Mouse (Mus musculus) left cerebral cortex, adult 2 months (tissue): ENCODE measurements around the gene Anxa6. TPM values are rescaled to one million over a fixed set of nuclear protein-coding genes. Genes with fewer than 3 reads are reported as not detected.

Experiments used
- DNase-seq, 2 experiments: peaks; one replicate each; pipeline ENCODE4 v3.0.0; 2021 to 2022; ENCODE audit warnings: low spot score in 2 of 2, mixed read lengths in 1 of 2; ENCODE audit errors: extremely low spot score in 1 of 2
- H3K27ac ChIP-seq: fragments of 200-600 bp; 2 replicates; pipeline ENCODE4 v1.8.1; 2022
- H3K4me3 ChIP-seq: fragments of 200-600 bp; 2 replicates; pipeline ENCODE4 v1.8.1; 2022
- CTCF ChIP-seq: fragments of 200-600 bp; IDR thresholded peaks from 2 replicates; pipeline ENCODE4 v1.8.1; 2022; ENCODE audit warnings: antibody characterized with exemption, mild to moderate bottlenecking, moderate library complexity
- intact Hi-C: fragments of 180-260 bp; cut with DNase I; formaldehyde crosslinking; loops from one replicate; pipeline ENCODE4 v1.15.1; 2025
- total RNA-seq, 2 experiments: library from RNA; stranded (reverse); gene quantifications; 2 replicates each; pipeline ENCODE4 v1.2.3; 2021

Anxa6 gene
- total RNA-seq, 2 experiments from 2014 or later = 85.5 to 86.7 TPM

GRCm38 (mm10) chr11:54985086-54985485, 48.2 kb downstream of the Anxa6 start:
- Histone ChIP-seq H3K27ac (no peak overlapping the region), H3K4me3 (no peak overlapping the region)
- intact Hi-C loops = no loop called here
- no peak for DNase-seq
- TF ChIP-seq CTCF = no peak

- no peak for DNase-seq
- Histone ChIP-seq H3K27ac (no peak overlapping the region), H3K4me3 (no peak overlapping the region)
- no peak for TF ChIP-seq CTCF
- intact Hi-C loops = loop anchor here (1.0 kb wide), 2 partner anchors 54 to 105 kb away; no protein-coding TSS in a partner anchor
These were observed 48.7 kb downstream of the Anxa6 start for GRCm38 (mm10) chr11:54984581-54984980.

GRCm38 (mm10) chr11:54984085-54984484, 49.2 kb downstream of the Anxa6 start:
- no peak overlapping the region for H3K4me3 ChIP-seq
- intact Hi-C loops = loop anchor here (1.0 kb wide), 2 partner anchors 54 to 105 kb away; no protein-coding TSS in a partner anchor
- no peak overlapping the region for H3K27ac ChIP-seq
- DNase-seq = peak; percentile 74 to 82
- TF ChIP-seq CTCF = peak; percentile 87

GRCm38 (mm10) chr11:54982520-54982919, 50.7 kb downstream of the Anxa6 start:
- H3K27ac ChIP-seq = no peak overlapping the region
- intact Hi-C loops = no loop called here
- DNase-seq = no peak
- no peak overlapping the region for H3K4me3 ChIP-seq
- TF ChIP-seq CTCF = peak; percentile 32

DNA sequence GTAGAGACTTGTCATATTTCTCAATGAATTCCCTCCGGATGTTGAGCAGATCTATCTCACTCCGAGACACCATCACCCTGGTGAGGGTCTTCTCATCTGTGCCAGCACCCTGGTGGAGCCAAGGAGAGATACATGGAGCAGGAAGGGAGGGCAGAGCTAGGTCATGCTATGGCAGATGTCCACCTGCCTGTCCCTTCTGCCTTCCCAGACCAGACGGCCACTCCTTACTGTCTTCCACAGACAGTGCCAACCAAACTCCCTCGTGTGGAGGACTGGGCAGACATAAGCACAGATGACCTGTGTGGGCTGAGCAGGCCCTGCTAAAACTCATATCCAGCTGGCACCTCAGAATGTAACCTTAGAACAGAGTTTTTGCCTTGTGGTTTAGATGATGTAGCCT, 51.6 kb downstream of the Anxa6 start:
- no peak overlapping the region for H3K27ac ChIP-seq
- intact Hi-C loops = no loop called here
- no peak overlapping the region for H3K4me3 ChIP-seq
- no peak for TF ChIP-seq CTCF
- no peak for DNase-seq

DNA sequence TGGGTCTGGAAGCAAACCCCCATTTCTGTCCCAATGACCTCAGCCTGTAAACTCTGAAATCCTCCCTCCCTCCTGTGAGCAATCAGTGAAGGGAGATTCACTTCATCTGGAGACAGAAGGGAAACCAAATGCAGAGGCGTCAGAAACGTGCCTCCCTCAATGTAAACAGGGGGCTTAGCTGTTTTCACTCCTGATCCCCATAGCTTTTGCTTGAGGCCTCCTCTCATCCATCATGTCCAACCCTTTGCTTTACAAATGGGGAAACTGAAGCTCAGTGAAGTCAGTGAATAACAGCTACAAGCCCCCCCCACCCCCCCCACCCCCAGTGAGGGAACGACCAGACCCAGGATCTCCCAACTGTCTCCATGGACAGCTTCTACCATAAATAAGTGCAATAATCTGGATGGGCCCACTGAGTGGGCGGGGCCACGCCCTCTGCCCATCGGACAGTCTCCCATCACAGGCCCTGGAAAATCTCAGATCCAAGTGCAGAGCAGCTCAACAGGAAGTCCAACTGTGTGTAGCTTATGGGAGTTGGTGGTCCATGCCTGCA, 55.8 kb downstream of the Anxa6 start:
- no peak overlapping the region for H3K4me3 ChIP-seq
- no peak for DNase-seq
- TF ChIP-seq CTCF = no peak
- intact Hi-C loops = no loop called here
- no peak overlapping the region for H3K27ac ChIP-seq

DNA sequence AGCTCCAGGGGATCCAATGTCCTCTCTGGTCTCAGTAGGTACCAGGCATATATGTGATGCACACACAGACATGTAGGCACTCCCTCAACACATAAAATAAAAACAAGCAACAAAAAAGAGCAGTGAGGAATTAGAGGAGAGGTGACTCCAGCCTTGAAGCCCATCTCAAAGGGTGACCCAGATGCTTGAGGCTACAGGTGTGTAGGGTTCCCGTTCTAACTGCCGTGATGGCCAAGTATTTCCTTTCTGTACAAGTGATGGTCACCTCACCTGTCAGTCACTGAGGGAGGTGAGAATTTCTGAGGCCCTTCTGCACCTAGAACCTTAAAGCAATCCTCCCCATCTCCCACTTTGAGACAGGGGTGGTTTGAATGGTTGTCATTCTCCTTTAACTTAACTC, 56.9 kb downstream of the Anxa6 start:
- no peak overlapping the region for H3K27ac ChIP-seq
- no peak for TF ChIP-seq CTCF
- intact Hi-C loops = no loop called here
- no peak overlapping the region for H3K4me3 ChIP-seq
- no peak for DNase-seq

DNA sequence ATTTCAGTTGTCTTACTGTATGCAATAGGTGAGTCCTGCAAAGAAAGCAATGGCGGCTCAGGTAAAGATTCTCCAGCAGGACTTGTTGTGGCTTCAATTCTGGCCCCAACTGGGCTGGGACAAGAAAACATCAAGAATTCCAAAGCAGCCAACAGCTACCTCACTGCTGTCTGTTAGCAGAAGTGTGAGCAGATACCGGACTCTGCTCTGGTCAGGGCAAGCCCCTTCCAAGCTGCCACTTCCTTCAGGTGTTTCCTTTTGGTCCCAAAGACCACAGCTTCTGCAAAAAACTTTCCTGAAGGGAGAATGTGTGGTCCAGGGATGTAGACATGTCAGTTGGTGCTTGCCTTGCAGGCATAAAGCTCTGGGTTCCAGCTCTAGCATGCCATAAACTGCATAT, 57.5 kb downstream of the Anxa6 start:
- Histone ChIP-seq H3K27ac (no peak overlapping the region), H3K4me3 (no peak overlapping the region)
- DNase-seq = no peak
- intact Hi-C loops = no loop called here
- TF ChIP-seq CTCF = no peak

GRCm38 (mm10) chr11:54975340-54975739, 57.9 kb downstream of the Anxa6 start:
- Histone ChIP-seq H3K4me3 (no peak overlapping the region), H3K27ac (no peak overlapping the region)
- TF ChIP-seq CTCF = no peak
- no peak for DNase-seq
- intact Hi-C loops = no loop called here

GRCm38 (mm10) chr11:54974639-54975038, 58.6 kb downstream of the Anxa6 start:
- intact Hi-C loops = no loop called here
- no peak for TF ChIP-seq CTCF
- H3K27ac ChIP-seq = no peak overlapping the region
- DNase-seq = no peak
- no peak overlapping the region for H3K4me3 ChIP-seq

- intact Hi-C loops = no loop called here
- Histone ChIP-seq H3K27ac (no peak overlapping the region), H3K4me3 (no peak overlapping the region)
- DNase-seq = no peak
- TF ChIP-seq CTCF = no peak
These were observed 59.6 kb downstream of the Anxa6 start for GRCm38 (mm10) chr11:54973481-54974212.

GRCm38 (mm10) chr11:54972789-54973188, 60.5 kb downstream of the Anxa6 start:
- intact Hi-C loops = no loop called here
- H3K27ac ChIP-seq = no peak overlapping the region
- no peak overlapping the region for H3K4me3 ChIP-seq
- no peak for DNase-seq
- no peak for TF ChIP-seq CTCF
